Mouse (Mus musculus) intestine, embryonic 14.5 days (tissue): ENCODE measurements around the gene Tctex1d2. TPM values are rescaled to one million over a fixed set of nuclear protein-coding genes. Genes with fewer than 3 reads are reported as not detected.

Experiments
- ATAC-seq: fragments of 200-750 bp; cut with Nextera tagmentation; replicated peaks from 2 replicates; pipeline ENCODE4 v1.8.0; 2017; ENCODE audit warnings: low read depth, moderate number of reproducible peaks, moderate TSS enrichment, moderate library complexity; ENCODE audit not compliant: low FRiP score, low TSS enrichment
- DNase-seq: peaks from one replicate; pipeline ENCODE4 v3.0.0-alpha.2; 2018; ENCODE audit warnings: low spot score
- H3K27ac ChIP-seq: fragments of 300-500 bp; sonication (generic); 2 replicates; pipeline ENCODE4 v1.5.1; 2014; ENCODE audit warnings: low read depth, mild to moderate bottlenecking, control low read depth
- H3K27me3 ChIP-seq: fragments of 300-500 bp; sonication (generic); replicated peaks from 2 replicates; pipeline ENCODE4 v1.6.1; 2014; ENCODE audit warnings: low read length, control low read depth; ENCODE audit not compliant: control insufficient read depth, insufficient read depth
- H3K36me3 ChIP-seq: fragments of 300-500 bp; sonication (generic); 2 replicates; pipeline ENCODE4 v1.6.1; 2014; ENCODE audit warnings: low read length, control low read depth; ENCODE audit not compliant: control insufficient read depth, insufficient read depth
- H3K4me1 ChIP-seq: fragments of 300-500 bp; sonication (generic); replicated peaks from 2 replicates; pipeline ENCODE4 v1.6.1; 2014; ENCODE audit warnings: low read length, control low read depth, mixed read lengths; ENCODE audit not compliant: control insufficient read depth, insufficient read depth
- H3K4me2 ChIP-seq: fragments of 300-500 bp; sonication (generic); 2 replicates; pipeline ENCODE4 v1.6.1; 2014; ENCODE audit warnings: low read length
- H3K4me3 ChIP-seq: fragments of 300-500 bp; sonication (generic); 2 replicates; pipeline ENCODE4 v1.5.1; 2014; ENCODE audit warnings: low read depth, low read length, control low read depth, mixed read lengths
- H3K9ac ChIP-seq: fragments of 300-500 bp; sonication (generic); 2 replicates; pipeline ENCODE4 v1.6.1; 2014; ENCODE audit warnings: mild to moderate bottlenecking, low read length
- H3K9me3 ChIP-seq: fragments of 300-500 bp; sonication (generic); 2 replicates; pipeline ENCODE4 v1.6.1; 2016; ENCODE audit warnings: low read length, control low read depth; ENCODE audit not compliant: control insufficient read depth
- WGBS: fragments of 180-500 bp; shearing (Covaris S2); extraction: QIAGEN DNeasy Blood & Tissue Kit; methylation state at CpG from one replicate; pipeline ENCODE4 v1.1.7; 2014; 5-methylcytosine and 5-hydroxymethylcytosine counted together
- polyA plus RNA-seq: library from polyadenylated mRNA; unstranded; fragments of >200 nt; fragmentation: Nextera tagmentation; extraction: Ambion mirVana; gene quantifications from 2 replicates; pipeline ENCODE4 v1.2.1, GENCODE M21; 2014

Gene Tctex1d2
- polyA plus RNA-seq, 1 experiment from 2014 or later: 43.0 TPM

DNA sequence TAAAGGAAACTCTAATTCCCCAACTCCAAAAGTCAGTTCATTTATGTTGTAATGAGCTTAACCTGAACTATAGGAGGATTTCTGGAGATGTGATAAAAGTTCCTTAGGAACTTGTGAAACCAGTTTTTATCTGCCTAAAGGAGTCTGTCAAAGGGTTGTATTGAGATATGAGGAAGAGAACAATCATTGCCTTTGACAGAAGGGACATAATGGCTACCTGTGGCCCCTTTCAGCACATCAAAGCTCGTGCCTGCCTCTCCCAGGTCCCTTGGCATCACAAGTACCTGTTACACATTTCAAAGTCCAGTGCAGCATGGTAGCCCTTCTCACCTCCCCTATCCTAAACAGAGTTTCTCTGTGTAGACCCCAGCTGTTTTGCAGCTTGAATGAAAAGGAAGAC, 2.0 kb upstream of the Tctex1d2 start:
- 44% methylated on average over 1 of the region's 1 CpGs for WGBS
- H3K4me1 ChIP-seq: peaks cover 12% of the 10 kb centered on the region; the same call in 1 of the 2 replicates
- no peaks in the 10 kb centered on the region for H3K27me3 ChIP-seq
- H3K9ac ChIP-seq: no peak overlapping the region
- no peak overlapping the region; the same call in 1 of the 2 replicates for H3K27ac ChIP-seq
- ATAC-seq: 0 out of 2 replicates have a peak, but pooled peaks have one; percentile 44
- H3K4me2 ChIP-seq: no peak overlapping the region
- H3K36me3 ChIP-seq: no peaks in the 10 kb centered on the region
- no peak overlapping the region for H3K4me3 ChIP-seq
- DNase-seq: no peak
- H3K9me3 ChIP-seq: no peaks in the 10 kb centered on the region; the same call in 1 of the 2 replicates

DNA sequence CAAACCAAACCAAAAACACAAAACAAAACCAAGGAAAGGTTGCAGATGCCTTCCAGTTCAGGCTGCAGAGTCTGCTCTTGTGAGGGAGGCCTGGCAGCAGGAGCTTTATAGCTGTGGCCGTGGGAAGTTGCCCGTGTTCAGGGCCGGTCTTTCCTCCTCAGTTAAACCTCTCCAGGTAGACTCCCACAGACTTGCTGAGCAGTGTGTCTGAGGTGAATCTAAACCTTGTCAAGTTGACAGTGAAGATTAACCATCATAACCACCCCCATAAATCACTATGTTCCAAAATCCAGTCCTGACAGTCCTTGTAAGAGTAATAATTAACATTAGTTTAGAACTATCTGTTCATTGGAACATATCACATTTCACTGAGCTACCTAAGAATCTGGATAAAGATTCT, 8.0 kb downstream of the Tctex1d2 start:
- 76% methylated on average over 3 of the region's 3 CpGs for WGBS
- ATAC-seq: no peak

DNA sequence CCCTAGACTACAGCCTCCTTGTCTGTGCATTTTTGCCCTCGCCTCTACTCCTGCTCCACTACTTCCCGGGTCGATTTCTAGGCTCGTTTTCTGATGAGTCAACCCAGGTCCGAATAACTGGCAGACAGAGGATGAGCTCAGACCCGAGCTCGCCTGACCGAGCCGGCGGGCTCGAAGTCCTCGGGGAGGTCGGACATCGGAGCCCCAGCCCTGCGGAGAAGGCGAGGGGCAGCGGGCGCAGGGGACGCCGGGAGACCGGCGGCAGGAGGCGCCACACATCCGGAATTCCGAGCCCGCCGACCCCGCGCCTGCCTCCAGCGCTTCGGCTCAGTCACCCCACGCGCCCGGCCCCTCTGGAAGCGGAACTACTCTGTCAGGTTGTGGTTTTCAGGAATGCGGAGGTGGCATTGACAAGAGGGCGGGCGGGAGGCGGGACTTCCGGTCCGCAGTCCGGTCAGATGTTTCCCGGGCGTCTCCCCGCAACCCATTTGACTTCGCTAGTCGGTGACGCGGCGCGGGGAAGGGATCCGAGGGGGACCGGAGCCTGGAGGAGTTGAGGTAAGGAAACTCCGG, 11.1 kb downstream of the Tctex1d2 start, which contains the start of gene Pcyt1a:
TSS of gene Pcyt1a (plus strand) at position 448 of the 573 bp plus-strand sequence.
- peak within 1 kb of the TSS; percentile 86 for H3K27ac ChIP-seq
- H3K27me3 ChIP-seq: no peaks in the 10 kb centered on the region
- peak within 1 kb of the TSS; percentile 85 for H3K9ac ChIP-seq
- peaks cover 12% of the 10 kb centered on the region for H3K4me1 ChIP-seq
- peak; percentile 95 for DNase-seq
- no peaks in the 10 kb centered on the region for H3K9me3 ChIP-seq
- H3K36me3 ChIP-seq: no peaks in the 10 kb centered on the region
- H3K4me3 ChIP-seq: peak within 1 kb of the TSS; percentile 83
- peak within 1 kb of the TSS; percentile 89 for H3K4me2 ChIP-seq
- under 1% methylated on average over 54 of the region's 54 CpGs for WGBS
- peak; percentile 97 for ATAC-seq

More for the DNA sequence above, 8.0 kb downstream of the Tctex1d2 start:
- no peak overlapping the region for H3K27ac ChIP-seq
- H3K4me1 ChIP-seq: peaks cover 12% of the 10 kb centered on the region
- no peaks in the 10 kb centered on the region for H3K9me3 ChIP-seq
- no peaks in the 10 kb centered on the region for H3K36me3 ChIP-seq
- H3K27me3 ChIP-seq: no peaks in the 10 kb centered on the region
- no peak overlapping the region for H3K4me2 ChIP-seq
- H3K9ac ChIP-seq: no peak overlapping the region
- no peak for DNase-seq
- H3K4me3 ChIP-seq: no peak overlapping the region

DNA sequence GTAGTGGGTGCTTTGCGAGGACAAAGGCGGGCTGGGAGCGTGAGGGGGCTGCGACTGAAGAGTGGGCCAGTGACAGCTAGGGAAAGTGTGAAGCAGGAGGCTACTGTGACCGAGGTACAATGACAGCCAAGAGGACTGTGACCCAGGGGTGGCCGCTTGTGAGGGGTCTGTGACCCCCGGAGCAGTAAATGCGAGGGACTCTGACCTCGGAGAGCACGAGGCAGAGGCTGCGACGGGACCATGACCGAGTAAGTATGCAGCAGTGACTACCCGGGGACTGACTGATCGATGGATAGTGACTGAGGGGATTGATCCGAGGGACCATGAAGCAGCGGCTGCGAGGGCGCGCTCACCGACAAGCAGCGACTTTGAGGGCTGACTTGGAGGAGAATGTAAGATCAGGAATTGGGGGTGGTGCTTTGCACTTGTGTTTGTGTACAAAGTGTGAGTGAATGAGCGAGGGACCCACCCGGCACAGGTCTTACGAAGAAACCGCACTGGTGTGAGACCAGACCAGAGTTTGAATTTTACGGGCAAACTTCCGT, 11.6 kb downstream of the Tctex1d2 start:
- Histone ChIP-seq H3K4me1 (peaks cover 12% of the 10 kb centered on the region), H3K36me3 (no peaks in the 10 kb centered on the region), H3K9ac (peak overlapping the region; percentile 85), H3K27me3 (no peaks in the 10 kb centered on the region), H3K9me3 (no peaks in the 10 kb centered on the region), H3K4me2 (peak overlapping the region; percentile 89), H3K27ac (peak overlapping the region; percentile 57), H3K4me3 (peak overlapping the region; percentile 83)
- WGBS: under 1% methylated on average over 28 of the region's 28 CpGs
- ATAC-seq (no peak; the same call in none of the 2 replicates), DNase-seq (no peak)

DNA sequence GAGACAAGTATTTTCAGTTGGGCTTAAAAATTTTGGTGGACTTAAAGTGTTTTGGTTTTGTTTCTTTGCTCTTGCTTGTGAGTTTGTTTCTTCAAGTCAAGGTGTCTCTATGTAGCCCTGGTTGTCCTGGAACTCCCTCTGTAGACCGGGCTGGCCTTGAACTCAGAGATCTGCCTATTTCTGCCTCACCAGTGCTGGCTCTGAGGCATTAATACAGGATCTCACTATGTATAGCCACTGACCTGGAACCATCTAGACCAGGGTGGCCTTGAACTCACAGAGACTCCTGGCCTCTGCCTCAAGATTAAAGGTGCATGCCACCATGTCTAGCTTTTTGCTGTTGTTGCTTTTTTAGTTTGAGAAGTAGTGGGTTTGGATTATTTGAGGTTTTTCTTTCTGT, 12.4 kb downstream of the Tctex1d2 start:
- Histone ChIP-seq H3K4me3 (peak overlapping the region; percentile 83), H3K27ac (no peak overlapping the region), H3K27me3 (no peaks in the 10 kb centered on the region), H3K36me3 (no peaks in the 10 kb centered on the region), H3K4me1 (peaks cover 12% of the 10 kb centered on the region), H3K4me2 (peak overlapping the region; percentile 89), H3K9me3 (no peaks in the 10 kb centered on the region), H3K9ac (no peak overlapping the region)
- ATAC-seq (no peak), DNase-seq (no peak)
- WGBS: 90% methylated on average over 1 of the region's 1 CpGs

DNA sequence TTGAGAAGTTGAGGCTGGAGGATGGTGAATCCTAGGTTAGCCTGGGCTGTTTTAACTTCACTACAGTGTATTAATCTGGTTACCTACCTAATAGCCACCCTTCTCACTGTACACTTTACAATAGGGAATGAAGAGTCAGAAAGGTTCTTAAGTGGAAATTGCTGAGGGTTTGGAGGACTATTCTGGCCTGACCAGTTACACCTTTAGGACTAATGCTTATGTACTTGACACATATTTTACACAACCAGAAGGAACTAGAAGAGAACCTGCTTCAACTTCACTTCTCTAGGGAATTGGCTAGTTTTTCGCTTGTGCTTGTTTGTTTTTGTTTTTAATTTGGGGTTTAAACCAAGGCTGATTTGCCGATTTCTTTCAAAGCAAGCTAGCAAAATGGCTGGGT, 13.6 kb downstream of the Tctex1d2 start:
- no peak overlapping the region for H3K4me3 ChIP-seq
- H3K4me2 ChIP-seq: no peak overlapping the region
- H3K27me3 ChIP-seq: no peaks in the 10 kb centered on the region
- DNase-seq: no peak
- 82% methylated on average over 2 of the region's 2 CpGs for WGBS
- H3K27ac ChIP-seq: no peak overlapping the region
- no peak for ATAC-seq
- peaks cover 12% of the 10 kb centered on the region for H3K4me1 ChIP-seq
- H3K9me3 ChIP-seq: no peaks in the 10 kb centered on the region
- H3K36me3 ChIP-seq: no peaks in the 10 kb centered on the region
- no peak overlapping the region for H3K9ac ChIP-seq

DNA sequence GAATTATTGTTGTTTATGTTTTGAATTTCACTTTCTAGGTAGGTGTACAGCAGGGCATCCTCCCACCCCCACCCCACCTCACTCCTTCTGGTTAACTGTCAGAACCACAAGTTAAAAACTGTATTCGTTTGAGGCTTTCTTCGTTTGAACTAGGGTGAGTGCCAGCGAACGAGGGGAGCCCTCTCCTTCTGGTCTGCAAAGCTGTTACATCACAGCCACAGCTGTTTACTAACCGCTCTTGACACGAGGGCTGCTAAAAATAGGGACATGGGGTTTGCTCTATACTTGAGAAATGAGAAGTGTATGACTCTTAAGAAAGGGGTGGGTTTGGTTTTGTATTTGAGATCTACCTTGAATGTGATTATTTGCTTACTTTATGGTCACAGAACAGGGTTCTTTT, 14.6 kb downstream of the Tctex1d2 start:
- no peak overlapping the region for H3K4me2 ChIP-seq
- H3K36me3 ChIP-seq: no peaks in the 10 kb centered on the region
- peaks cover 12% of the 10 kb centered on the region for H3K4me1 ChIP-seq
- no peaks in the 10 kb centered on the region for H3K27me3 ChIP-seq
- WGBS: 52% methylated on average over 6 of the region's 6 CpGs
- no peaks in the 10 kb centered on the region for H3K9me3 ChIP-seq
- ATAC-seq (no peak), DNase-seq (no peak)
- no peak overlapping the region for H3K9ac ChIP-seq
- H3K4me3 ChIP-seq: no peak overlapping the region
- H3K27ac ChIP-seq: no peak overlapping the region

DNA sequence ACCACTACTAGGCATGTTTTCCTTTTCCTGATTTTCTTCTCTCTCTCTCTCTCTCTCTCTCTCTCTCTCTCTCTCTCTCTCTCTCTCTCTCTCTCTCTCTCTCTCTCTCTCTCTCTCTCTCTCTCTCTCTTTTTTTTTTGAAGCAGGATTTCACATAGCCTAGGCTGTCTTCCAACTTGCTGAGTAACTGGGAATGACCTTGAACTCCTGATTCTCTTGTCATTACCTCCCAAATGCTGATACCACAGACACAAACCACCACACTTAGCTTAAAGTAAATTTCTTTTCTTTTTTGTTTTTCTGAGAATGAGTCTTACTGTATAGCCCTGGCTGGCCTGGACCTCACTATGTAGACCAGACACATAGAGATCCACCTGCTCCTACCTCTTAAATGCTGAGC, 15.2 kb downstream of the Tctex1d2 start:
- Histone ChIP-seq H3K4me3 (no peak overlapping the region), H3K4me2 (no peak overlapping the region), H3K9me3 (no peaks in the 10 kb centered on the region), H3K4me1 (peaks cover 9% of the 10 kb centered on the region), H3K36me3 (no peaks in the 10 kb centered on the region), H3K27me3 (no peaks in the 10 kb centered on the region), H3K27ac (no peak overlapping the region), H3K9ac (no peak overlapping the region)
- ATAC-seq (no peak), DNase-seq (no peak)

DNA sequence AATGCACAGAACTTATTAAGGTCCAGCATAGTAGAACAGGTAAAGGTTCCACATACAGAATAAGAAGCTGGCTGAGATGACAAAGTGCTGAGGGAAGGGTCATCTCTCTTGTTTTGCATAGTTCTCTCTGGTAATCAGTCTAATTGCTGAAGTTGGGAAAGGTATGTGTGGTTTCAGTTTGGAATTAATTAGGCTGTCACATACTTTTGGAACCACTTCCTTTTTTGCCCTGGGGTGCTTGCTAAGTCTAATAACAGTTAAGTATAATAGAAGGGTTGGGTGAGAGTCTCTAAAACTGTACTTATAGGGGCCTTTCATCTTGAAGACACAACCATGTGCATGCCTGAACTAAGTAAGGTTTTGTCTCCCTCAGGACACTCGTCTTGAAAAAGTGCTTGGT, 17.2 kb downstream of the Tctex1d2 start:
- H3K27ac ChIP-seq: no peak overlapping the region
- DNase-seq: no peak
- ATAC-seq: no peak
- H3K36me3 ChIP-seq: no peaks in the 10 kb centered on the region
- H3K9ac ChIP-seq: no peak overlapping the region
- no peak overlapping the region for H3K4me2 ChIP-seq
- WGBS: 86% methylated on average over 1 of the region's 1 CpGs
- no peaks in the 10 kb centered on the region for H3K9me3 ChIP-seq
- H3K27me3 ChIP-seq: no peaks in the 10 kb centered on the region
- peaks cover 4% of the 10 kb centered on the region; the same call in 1 of the 2 replicates for H3K4me1 ChIP-seq
- no peak overlapping the region for H3K4me3 ChIP-seq
